Comparison of ENCODE assay signal across 8 mouse cellular contexts in genomic region chr2:168252639-168253292, GRCm38 (mm10). TPM values are rescaled to one million over a fixed set of nuclear protein-coding genes. Genes with fewer than 3 reads are reported as not detected.
DNase-seq lines count a peak whose midpoint lies in the region.

No protein-coding gene starts in this region.

- intact Hi-C loops in left cerebral cortex, postnatal 4 days (cut with DNase I) = loop anchor here (1.0 to 5.0 kb wide), 3 partner anchors 193 to 395 kb away; no protein-coding TSS in a partner anchor

- no peaks in the 10 kb centered on the region for H3K36me3 ChIP-seq in splenic B cell, adult 2 months (ENCODE audit: control insufficient read depth, insufficient read depth, low read length, poor library complexity, severe bottlenecking)

- H3K27me3 ChIP-seq in splenic B cell, adult 2 months (ENCODE audit: control insufficient read depth, insufficient read depth, low read length, poor library complexity, severe bottlenecking) = no peaks in the 10 kb centered on the region

- peak; percentile 51 for DNase-seq in left cerebral cortex, postnatal 4 days
- DNase-seq in left cerebral cortex, adult 8-10 months (ENCODE audit: low spot score in 2 of 2) = no peak
- peak; percentile 82 for DNase-seq in embryo, embryonic 11 days
- peak; percentile 82 for DNase-seq in hindlimb bud, embryonic 11.5 days (ENCODE audit: extremely low spot score, low read depth, low spot score)
- DNase-seq in lung, postnatal 14 days = peak; percentile 16
- DNase-seq in splenic B cell, adult 2 months (ENCODE audit: low read depth, low spot score) = peak; percentile 77
- DNase-seq in ovary, adult 18-20 months (ENCODE audit: low spot score) = no peak
- no peak for DNase-seq in frontal cortex, postnatal 36 days (ENCODE audit: low spot score in 2 of 2)

RNA-seq across cellular contexts. Expression of gene Mocs3, which starts 22.3 kb away (rescaled TPM):
- total RNA-seq in left cerebral cortex, postnatal 4 days (2021) = 10 to 100 TPM; 15.5 to 17.7 TPM
- 10 to 100 TPM; 16.9 to 19.6 (median 19.2) TPM for total RNA-seq in left cerebral cortex, adult 8-10 months (2022)

RNA-seq across cellular contexts. Expression of gene Dpm1, which starts 22.4 kb away (rescaled TPM):
- 10 to 100 TPM; 29.7 to 41.5 TPM for total RNA-seq in left cerebral cortex, postnatal 4 days (2021)
- 10 to 100 TPM; 44.0 to 64.1 (median 57.8) TPM for total RNA-seq in left cerebral cortex, adult 8-10 months (2022)

RNA-seq across cellular contexts. Expression of gene Gm20716, which starts 22.6 kb away (rescaled TPM):
- total RNA-seq in left cerebral cortex, postnatal 4 days (2021) = 10 to 100 TPM; 28.5 to 33.7 TPM
- 10 to 100 TPM; 33.4 to 47.7 (median 40.3) TPM for total RNA-seq in left cerebral cortex, adult 8-10 months (2022)

RNA-seq across cellular contexts. Expression of gene Kcng1, which starts 28.8 kb away (rescaled TPM):
- total RNA-seq in left cerebral cortex, postnatal 4 days (2021) = 10 to 100 TPM; 34.4 to 34.5 TPM
- 10 to 100 TPM; 20.9 to 27.9 (median 26.2) TPM for total RNA-seq in left cerebral cortex, adult 8-10 months (2022)

RNA-seq across cellular contexts. Expression of gene Adnp, which starts 45.9 kb away (rescaled TPM):
- 100 to 1,000 TPM; 146 to 147 TPM for total RNA-seq in left cerebral cortex, postnatal 4 days (2021)
- 10 to 100 TPM; 65.9 to 78.9 (median 72.1) TPM for total RNA-seq in left cerebral cortex, adult 8-10 months (2022)

Comparison
In these comparisons a context has a peak if more than half of its experiments do, and no peak if none do; other contexts are left out.
1. DNase-seq: peak in left cerebral cortex, postnatal 4 days (single experiment), embryo, embryonic 11 days (single experiment), hindlimb bud, embryonic 11.5 days (single experiment), lung, postnatal 14 days (single experiment) and splenic B cell, adult 2 months (single experiment); none in left cerebral cortex, adult 8-10 months (0 of 2), ovary, adult 18-20 months (single experiment) and frontal cortex, postnatal 36 days (0 of 2).